Mouse (Mus musculus) spleen, adult 2 months (tissue): ENCODE measurements around the gene Hnrnpul1.

Experiments used
- CTCF ChIP-seq: fragments of 200-500 bp; IDR thresholded peaks from 2 replicates; pipeline ENCODE4 v1.5.1; 2011; ENCODE audit warnings: mild to moderate bottlenecking, inconsistent platforms; ENCODE audit not compliant: insufficient read depth, insufficient read length, insufficient replicate concordance; ENCODE audit errors: extremely low read depth
- POLR2A ChIP-seq: fragments of 200-500 bp; IDR thresholded peaks from 2 replicates; pipeline ENCODE4 v1.6.1; 2011; ENCODE audit warnings: low read depth, low read length, inconsistent platforms

DNA sequence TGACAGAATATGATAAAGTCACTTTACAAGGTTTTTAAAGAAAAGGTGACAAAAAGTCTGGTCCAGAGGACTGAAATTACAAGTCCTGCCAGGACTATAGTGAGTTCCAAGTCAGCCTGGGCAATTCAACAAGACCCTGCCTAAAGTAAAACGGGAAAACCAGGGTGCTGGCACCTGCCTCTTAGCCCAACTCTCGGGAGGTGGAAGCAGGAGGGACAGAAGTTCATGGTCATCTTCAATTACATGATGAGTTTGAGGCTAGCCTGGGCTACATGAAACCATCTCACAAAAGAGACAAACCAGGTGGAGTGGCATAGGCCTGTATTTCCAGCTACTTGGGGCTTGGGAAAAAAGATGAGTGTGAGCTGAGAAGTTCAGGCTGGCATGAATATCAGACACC, 82.9 kb downstream of the Hnrnpul1 start:
- TF ChIP-seq CTCF (no peak), POLR2A (no peak)
